Mouse (Mus musculus) liver, embryonic 14.5 days (tissue): ENCODE data around the gene Tapt1. TPM values are rescaled to one million over a fixed set of nuclear protein-coding genes. Genes with fewer than 3 reads are reported as not detected.

ENCODE experiments used
- ATAC-seq: fragments of 200-750 bp; cut with Nextera tagmentation; 2 replicates; pipeline ENCODE4 v1.8.0; 2017; ENCODE audit warnings: moderate number of reproducible peaks, mild to moderate bottlenecking, moderate library complexity; ENCODE audit not compliant: insufficient read depth
- DNase-seq, 3 experiments: peaks; one replicate each; pipeline ENCODE4 v3.0.0-alpha.2; 2012 to 2013; ENCODE audit warnings: low read depth in 3 of 3, low spot score in 3 of 3
- H3K27ac ChIP-seq: fragments of 300-500 bp; sonication (generic); 2 replicates; pipeline ENCODE4 v1.5.1; 2014; ENCODE audit warnings: moderate library complexity, mild to moderate bottlenecking, control low read depth, inconsistent platforms
- H3K27me3 ChIP-seq: fragments of 300-500 bp; sonication (generic); 2 replicates; pipeline ENCODE4 v1.6.1; 2014; ENCODE audit warnings: mild to moderate bottlenecking, low read length, moderate library complexity; ENCODE audit not compliant: control insufficient read depth, insufficient read depth
- H3K36me3 ChIP-seq: fragments of 300-500 bp; sonication (generic); replicated peaks from 2 replicates; pipeline ENCODE4 v1.6.1; 2014; ENCODE audit warnings: low read depth; ENCODE audit not compliant: control insufficient read depth, insufficient read depth
- H3K4me1 ChIP-seq, 2 experiments: fragments of 200-500 bp in 1 of 2; fragments of 300-500 bp in 1 of 2; sonication (generic) in 1 of 2; replicated peaks; 2 replicates each; pipeline ENCODE4 v1.6.1; 2012 to 2014; ENCODE audit warnings: antibody characterized with exemption in 1 of 2, inconsistent platforms in 1 of 2, low read length in 1 of 2; ENCODE audit not compliant: control insufficient read depth in 2 of 2, insufficient read depth in 2 of 2
- H3K4me2 ChIP-seq: fragments of 300-500 bp; sonication (generic); 2 replicates; pipeline ENCODE4 v1.6.1; 2014; ENCODE audit warnings: low read depth, mild to moderate bottlenecking, control low read depth, moderate library complexity
- H3K4me3 ChIP-seq, 2 experiments: fragments of 200-500 bp in 1 of 2; fragments of 300-500 bp in 1 of 2; sonication (generic) in 1 of 2; 2 replicates each; pipeline ENCODE4 v1.5.1; 2012 to 2014; ENCODE audit warnings: low read depth in 2 of 2, low read length in 2 of 2, mild to moderate bottlenecking in 2 of 2, control low read depth in 1 of 2, inconsistent platforms in 1 of 2, moderate library complexity in 1 of 2; ENCODE audit not compliant: insufficient read depth in 1 of 2
- H3K9ac ChIP-seq: fragments of 300-500 bp; sonication (generic); replicated peaks from 2 replicates; pipeline ENCODE4 v1.6.1; 2014; ENCODE audit warnings: mild to moderate bottlenecking, control low read depth, moderate library complexity
- H3K9me3 ChIP-seq: fragments of 300-500 bp; sonication (generic); 2 replicates; pipeline ENCODE4 v1.6.1; 2016; ENCODE audit warnings: low read length, mixed read lengths; ENCODE audit not compliant: control insufficient read depth
- CTCF ChIP-seq: IDR thresholded peaks from 2 replicates; pipeline ENCODE4 v1.5.1; 2016; ENCODE audit warnings: antibody characterized with exemption, low read depth, control low read depth
- EP300 ChIP-seq: IDR thresholded peaks from 2 replicates; pipeline ENCODE4 v1.6.1; 2016; ENCODE audit warnings: antibody characterized with exemption, low read depth
- WGBS: fragments of 180-500 bp; shearing (Covaris S2); extraction: QIAGEN DNeasy Blood & Tissue Kit; methylation state at CpG from one replicate; pipeline ENCODE4 v1.1.7; 2014; ENCODE audit not compliant: insufficient replicate concordance; 5-methylcytosine and 5-hydroxymethylcytosine counted together
- polyA plus RNA-seq, 2 experiments: library from polyadenylated mRNA; depleted of rRNA in 1 of 2; stranded (reverse) in 1 of 2; unstranded in 1 of 2; fragments of >200 nt; fragmentation: Nextera tagmentation in 1 of 2; extraction: Ambion mirVana in 1 of 2; gene quantifications; 2 replicates each; pipeline versions ENCODE4 v1.2.1 to v1.2.3; 2012 to 2014

The Tapt1 gene
- polyA plus RNA-seq, 2 experiments: 30.9 to 31.2 TPM

DNA sequence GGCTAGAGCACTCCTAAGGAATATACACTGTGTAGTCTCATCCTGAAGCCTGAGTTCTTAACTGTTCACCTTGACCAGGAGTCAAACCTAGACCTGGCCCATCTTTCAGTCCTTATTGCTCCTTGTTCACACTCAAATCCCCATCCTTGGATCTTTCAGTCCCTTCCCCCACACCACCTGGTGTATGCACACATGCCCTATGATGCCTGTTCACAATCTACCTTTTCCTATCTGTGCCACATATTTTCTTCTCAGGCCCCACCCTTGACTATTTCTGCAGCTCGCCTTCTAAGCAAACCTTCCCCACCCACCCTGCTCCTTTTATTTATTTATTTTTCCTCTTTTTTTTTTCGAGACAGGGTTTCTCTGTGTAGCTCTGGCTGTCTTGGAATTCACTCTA is 12.4 kb downstream of the Tapt1 start:
- H3K4me3 ChIP-seq: no peak overlapping the region
- no peak for DNase-seq
- peaks cover 2 to 34% of the 10 kb centered on the region in 2 experiments; a peak in 3 of 4 replicates for H3K4me1 ChIP-seq
- H3K27me3 ChIP-seq: no peaks in the 10 kb centered on the region
- 41% methylated on average over 2 of the region's 2 CpGs for WGBS
- no peaks in the 10 kb centered on the region for H3K9me3 ChIP-seq
- peaks cover 31% of the 10 kb centered on the region for H3K36me3 ChIP-seq
- H3K4me2 ChIP-seq: no peak overlapping the region
- no peak overlapping the region for H3K9ac ChIP-seq
- TF ChIP-seq CTCF: no peak
- no peak overlapping the region for H3K27ac ChIP-seq
- no peak for ATAC-seq

DNA sequence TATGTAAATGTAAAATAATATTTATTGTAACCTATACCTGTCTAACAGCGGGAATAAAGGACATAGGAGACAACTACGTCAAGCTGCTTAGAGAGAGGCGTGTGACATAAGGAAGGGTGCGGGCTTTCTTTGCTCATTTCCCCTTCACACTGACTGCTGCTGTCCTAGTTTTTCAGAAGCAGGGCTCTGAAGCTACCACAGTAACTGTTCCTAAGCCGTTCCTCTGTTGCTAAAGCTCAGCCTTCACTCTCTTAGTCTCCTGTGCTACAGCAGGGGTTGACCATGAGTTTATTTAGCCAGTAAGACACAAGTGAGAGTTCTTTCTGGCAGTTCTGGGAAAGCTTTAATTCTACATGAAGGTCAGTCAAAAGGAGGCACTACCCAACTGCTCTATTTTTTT is 13.0 kb downstream of the Tapt1 start:
- no peak overlapping the region for H3K4me2 ChIP-seq
- no peak for DNase-seq
- H3K36me3 ChIP-seq: peaks cover 32% of the 10 kb centered on the region
- ATAC-seq: no peak
- no peak overlapping the region for H3K4me3 ChIP-seq
- H3K27me3 ChIP-seq: no peaks in the 10 kb centered on the region
- H3K9me3 ChIP-seq: no peaks in the 10 kb centered on the region
- no peak for TF ChIP-seq CTCF
- TF ChIP-seq EP300: no peak
- H3K9ac ChIP-seq: no peak overlapping the region
- no peak overlapping the region for H3K27ac ChIP-seq
- peaks cover 5 to 32% of the 10 kb centered on the region in 2 experiments; a peak in 3 of 4 replicates for H3K4me1 ChIP-seq
- 82% methylated on average over 5 of the region's 5 CpGs for WGBS

DNA sequence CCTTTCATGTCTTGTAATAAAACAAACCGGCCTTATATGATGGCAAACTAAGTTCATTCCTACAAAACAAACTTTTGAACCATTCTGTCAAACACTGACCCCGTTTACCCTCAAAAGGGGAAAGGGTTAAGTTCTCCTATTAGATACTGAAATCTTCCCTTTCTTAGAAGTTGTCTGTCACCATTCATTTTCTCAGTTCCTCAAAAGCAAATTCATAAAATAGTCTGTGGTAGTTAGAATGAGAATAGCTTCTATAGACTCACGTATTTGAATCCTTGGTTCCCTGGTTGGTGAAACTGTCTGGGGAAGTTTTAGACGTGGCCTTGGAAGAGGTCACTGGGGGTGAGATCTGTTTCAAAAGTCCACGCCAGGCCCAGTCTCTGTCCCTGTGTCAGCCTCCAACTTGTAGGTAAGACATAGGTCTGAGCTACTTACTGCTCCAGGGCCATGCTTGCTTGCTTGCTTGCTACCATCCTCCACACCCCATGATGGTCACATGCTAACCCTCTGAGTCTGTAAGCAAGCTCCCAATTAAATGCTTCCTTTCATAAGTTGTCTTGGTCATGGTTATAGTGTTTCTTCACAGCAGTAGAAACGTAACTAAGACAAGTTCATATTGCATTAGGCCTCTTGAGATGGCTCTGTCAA is 14.5 kb downstream of the Tapt1 start:
- Histone ChIP-seq H3K27me3 (no peaks in the 10 kb centered on the region), H3K9ac (no peak overlapping the region), H3K36me3 (peaks cover 29% of the 10 kb centered on the region), H3K4me1 (peaks cover 17 to 40% of the 10 kb centered on the region in 2 experiments), H3K4me3 (no peak overlapping the region), H3K9me3 (no peaks in the 10 kb centered on the region), H3K4me2 (no peak overlapping the region), H3K27ac (no peak overlapping the region)
- WGBS: 70% methylated on average over 6 of the region's 6 CpGs
- no peak for DNase-seq
- ATAC-seq: no peak
- TF ChIP-seq EP300 (no peak), CTCF (no peak)

DNA sequence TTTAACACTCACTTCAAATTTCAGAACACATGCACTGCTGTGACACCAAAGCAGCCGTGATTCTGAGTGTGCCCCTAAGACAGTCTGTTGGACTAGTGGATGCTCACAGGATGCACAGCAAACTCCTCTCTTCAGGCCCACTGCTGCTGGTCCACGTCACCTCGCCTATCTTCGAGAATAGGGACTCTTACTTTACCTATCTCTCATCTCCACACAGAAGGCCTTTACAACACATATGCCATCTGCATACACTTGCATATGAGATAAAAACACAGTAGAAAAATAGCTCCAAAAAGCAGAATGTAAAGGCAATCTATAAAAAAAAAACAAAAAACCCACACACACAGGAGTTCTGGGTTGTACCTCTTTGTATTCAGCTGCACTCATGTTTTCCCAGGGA is 19.1 kb downstream of the Tapt1 start:
- H3K4me3 ChIP-seq: no peak overlapping the region
- TF ChIP-seq CTCF (no peak), EP300 (peak; percentile 91)
- WGBS: 13% methylated on average over 4 of the region's 4 CpGs
- ATAC-seq (peak; percentile 58), DNase-seq (peak in 1 of 3 experiments; percentile 50)
- peaks cover 41 to 50% of the 10 kb centered on the region in 2 experiments for H3K4me1 ChIP-seq
- peaks cover 21% of the 10 kb centered on the region for H3K36me3 ChIP-seq
- no peaks in the 10 kb centered on the region for H3K9me3 ChIP-seq
- peak overlapping the region; percentile 34; the same call in 1 of the 2 replicates for H3K9ac ChIP-seq
- H3K27me3 ChIP-seq: no peaks in the 10 kb centered on the region
- H3K4me2 ChIP-seq: peak overlapping the region; percentile 50
- peak overlapping the region; percentile 60 for H3K27ac ChIP-seq

DNA sequence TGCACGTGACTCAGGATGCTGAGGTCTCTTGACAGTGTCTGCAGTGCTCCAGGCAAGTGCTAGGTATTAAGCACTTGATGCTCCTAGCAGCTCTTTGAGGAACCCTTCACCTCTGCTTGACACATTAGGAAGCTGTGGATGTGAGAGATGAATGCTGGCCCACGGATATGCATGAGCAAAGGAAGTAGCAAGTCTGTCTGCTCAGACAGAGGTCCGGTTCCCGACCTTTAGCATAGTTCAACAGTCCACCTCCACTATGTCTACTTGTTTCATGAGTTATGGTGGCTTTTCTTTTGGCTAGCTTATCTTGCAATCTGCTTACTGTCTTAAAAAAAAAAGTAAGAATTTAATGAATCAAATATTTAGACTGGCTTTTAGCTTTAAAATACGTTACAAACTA is 19.8 kb downstream of the Tapt1 start:
- Histone ChIP-seq H3K4me1 (peaks cover 45 to 48% of the 10 kb centered on the region in 2 experiments), H3K9ac (no peak overlapping the region), H3K4me3 (no peak overlapping the region), H3K36me3 (peaks cover 21% of the 10 kb centered on the region), H3K27ac (no peak overlapping the region), H3K4me2 (no peak overlapping the region), H3K27me3 (no peaks in the 10 kb centered on the region), H3K9me3 (no peaks in the 10 kb centered on the region)
- TF ChIP-seq CTCF (no peak), EP300 (no peak)
- ATAC-seq: no peak
- 58% methylated on average over 5 of the region's 5 CpGs for WGBS
- DNase-seq: no peak
